9 mouse cellular contexts compared by ENCODE assay signal in the genomic region with DNA sequence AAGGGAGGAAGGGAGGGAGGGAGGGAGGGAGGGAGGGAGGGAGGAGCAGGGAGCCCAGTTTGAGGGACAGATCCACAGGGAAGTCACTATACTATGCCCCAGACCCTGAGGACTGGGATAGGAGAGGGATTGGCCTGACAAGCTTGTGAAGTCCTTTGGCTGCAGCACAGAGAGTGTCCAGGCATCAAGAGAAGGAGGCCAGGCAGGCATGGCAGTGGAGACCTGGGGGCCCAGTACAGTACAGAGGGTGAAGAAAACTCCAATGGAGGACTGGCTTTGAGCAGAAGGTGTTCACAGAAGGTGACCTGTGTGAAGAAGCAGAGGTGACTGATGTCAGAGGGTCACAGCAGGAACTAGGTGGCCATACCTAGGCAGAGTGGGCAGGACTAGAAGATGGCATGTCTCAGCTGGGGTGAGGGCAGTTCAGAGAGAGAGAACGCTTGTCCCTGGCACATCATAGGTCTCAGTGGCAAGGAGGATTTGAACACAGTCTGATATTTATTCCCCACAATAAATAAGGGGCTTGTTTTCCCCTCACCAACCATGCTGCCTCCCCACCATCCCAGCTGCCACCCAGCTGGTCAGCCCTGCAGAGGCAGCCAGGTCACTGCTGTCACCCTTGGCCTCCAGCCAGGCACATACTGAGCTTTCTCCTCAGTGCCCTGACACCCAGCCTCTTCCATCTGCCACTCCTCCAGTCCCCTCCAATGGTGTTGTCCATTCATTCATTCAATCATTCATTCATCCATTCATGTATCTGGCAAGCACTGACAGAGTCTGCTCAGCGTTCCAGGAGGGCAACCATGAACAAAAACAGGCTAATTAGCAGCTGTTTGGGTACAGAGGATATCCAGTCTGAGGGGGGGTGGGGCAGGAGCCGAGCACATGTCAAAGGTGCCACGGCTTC. TPM values are rescaled to one million over a fixed set of nuclear protein-coding genes. Genes with fewer than 3 reads are reported as not detected.
A peak's percentile ranks its signal among the peaks of the same experiment; 100 is the strongest.
DNase-seq lines count a peak whose midpoint lies in the region; ATAC-seq lines count a peak whose summit lies in the region.
"Had no signal": no experiment of that assay in that cellular context is flagged by ENCODE, and none has a peak within 500 bp of the region (broad histone marks: within the 10 kb centered on the region; RNA-seq: fewer than 3 reads in every experiment).

No protein-coding gene starts in this region.

- peak; percentile 49 for ATAC-seq in cerebellum, adult (ENCODE audit: insufficient number of reproducible peaks, low FRiP score, low TSS enrichment)
- ATAC-seq in neural tube, embryonic 14.5 days (ENCODE audit: low read depth) = peak; percentile 61
- no peak for ATAC-seq in megakaryocyte-erythroid progenitor cell, adult 5-6 weeks (replicated peaks; ENCODE audit: low FRiP score, low TSS enrichment, poor library complexity, severe bottlenecking)

- intact Hi-C loops in gastrocnemius, postnatal 14 days (cut with DNase I; ENCODE audit: low total_unique reads) = no loop called here

- no peak overlapping the region for H3K27ac ChIP-seq in neural tube, embryonic 14.5 days (ENCODE audit: low read depth, low read length)
- H3K27ac ChIP-seq: liver, embryonic 15.5 days had no signal

- no peak overlapping the region for H3K4me2 ChIP-seq in neural tube, embryonic 14.5 days (ENCODE audit: low read depth, low read length)
- H3K4me2 ChIP-seq: liver, embryonic 15.5 days had no signal

- no peaks in the 10 kb centered on the region for H3K9me3 ChIP-seq in neural tube, embryonic 14.5 days (ENCODE audit: control insufficient read depth, low read length)
- H3K9me3 ChIP-seq: liver, embryonic 15.5 days had no signal

- H3K27me3 ChIP-seq in neural tube, embryonic 14.5 days (ENCODE audit: control insufficient read depth, insufficient read depth, low read length) = no peaks in the 10 kb centered on the region

- 34% methylated on average over 4 of the region's 4 CpGs for WGBS in neural tube, embryonic 14.5 days

- DNase-seq in embryo, embryonic 10 days (ENCODE audit: low spot score) = peak; percentile 20
- DNase-seq in embryo, embryonic 10.5 days (ENCODE audit: low spot score) = no peak
- peak; percentile 80 for DNase-seq in gastrocnemius, postnatal 14 days
- DNase-seq in layer of hippocampus, postnatal 14 days (ENCODE audit: low spot score in 2 of 2) = peak; percentile 71 to 83
- DNase-seq in thymus, postnatal 4 days = no peak

- H3K36me3 ChIP-seq in neural tube, embryonic 14.5 days (ENCODE audit: control insufficient read depth, insufficient read depth, low read length) = no peaks in the 10 kb centered on the region
- H3K36me3 ChIP-seq: liver, embryonic 15.5 days had no signal

- H3K4me3 ChIP-seq in neural tube, embryonic 14.5 days (ENCODE audit: low read depth, low read length) = no peak overlapping the region
- H3K4me3 ChIP-seq: liver, embryonic 15.5 days had no signal

- H3K4me1 ChIP-seq in neural tube, embryonic 14.5 days (ENCODE audit: control insufficient read depth, insufficient read depth, low read length) = no peaks in the 10 kb centered on the region
- H3K4me1 ChIP-seq: liver, embryonic 15.5 days had no signal

- no peak overlapping the region for H3K9ac ChIP-seq in neural tube, embryonic 14.5 days (replicated peaks; ENCODE audit: low read depth, low read length)
- H3K9ac ChIP-seq: liver, embryonic 15.5 days had no signal

RNA-seq across cellular contexts. Expression of a gene that starts 36.9 kb away (rescaled TPM):
- total RNA-seq in gastrocnemius, postnatal 14 days (2021) = 1 to 10 TPM; 1.1 to 1.7 TPM
- total RNA-seq in layer of hippocampus, postnatal 14 days (2021) = 1 to 10 TPM; 2.8 TPM
- 26.1 and 39.1 TPM in 2 replicates for polyA plus RNA-seq in neural tube, embryonic 14.5 days (2014; fragmentation: Nextera tagmentation; extraction: Ambion mirVana)
- total RNA-seq in megakaryocyte-erythroid progenitor cell, adult 5-6 weeks (2014; fragmentation: Nextera tagmentation) = 1.4 and 5.6 TPM in 2 replicates
- 1.2 TPM in 2 replicates for total RNA-seq in megakaryocyte-erythroid progenitor cell, adult 5-6 weeks (2017)

Comparison
In these comparisons a context has a peak if more than half of its experiments do, and no peak if none do; other contexts are left out.
1. DNase-seq: peak in embryo, embryonic 10 days (single experiment), gastrocnemius, postnatal 14 days (single experiment) and layer of hippocampus, postnatal 14 days (2 of 2); none in embryo, embryonic 10.5 days (single experiment) and thymus, postnatal 4 days (single experiment).